In genomic region chr4:11899979-11900624, GRCm38 (mm10) we compare ENCODE assay signal across 8 mouse cellular contexts.
DNase-seq lines count a peak whose midpoint lies in the region; ATAC-seq lines count a peak whose summit lies in the region.

No protein-coding gene starts in this region.

- H3K4me1 ChIP-seq in lung, embryonic 16.5 days (replicated peaks; ENCODE audit: control insufficient read depth, insufficient read depth, low read length) = peaks cover 6% of the 10 kb centered on the region; the same call in 1 of the 2 replicates
- no peaks in the 10 kb centered on the region for H3K4me1 ChIP-seq in hindbrain, embryonic 11.5 days (replicated peaks; ENCODE audit: control insufficient read depth, insufficient read depth, low read length)

- no peaks in the 10 kb centered on the region for H3K27me3 ChIP-seq in lung, embryonic 16.5 days (ENCODE audit: control insufficient read depth, insufficient read depth, low read depth, low read length)
- H3K27me3 ChIP-seq in hindbrain, embryonic 11.5 days (ENCODE audit: control insufficient read depth, insufficient read depth, low read length) = no peaks in the 10 kb centered on the region

- H3K9me3 ChIP-seq in lung, embryonic 16.5 days (ENCODE audit: control insufficient read depth, low read length) = no peaks in the 10 kb centered on the region
- no peaks in the 10 kb centered on the region for H3K9me3 ChIP-seq in hindbrain, embryonic 11.5 days (ENCODE audit: control insufficient read depth, low read length)

- H3K27ac ChIP-seq in lung, embryonic 16.5 days (ENCODE audit: low read length) = no peak overlapping the region
- no peak overlapping the region for H3K27ac ChIP-seq in hindbrain, embryonic 11.5 days (ENCODE audit: low read depth, low read length)

- no peak for DNase-seq in lung, postnatal 25 days (ENCODE audit: low spot score)
- peak; percentile 29 for DNase-seq in c-Kit-negative CD71-positive TER-119-positive erythroid progenitor cells, embryonic 14.5 days (ENCODE audit: low read depth, low spot score)
- DNase-seq in hindbrain, embryonic 11.5 days (ENCODE audit: low spot score) = peak; percentile 31
- no peak for DNase-seq in gastrocnemius, postnatal 25 days
- DNase-seq in frontal cortex, postnatal 10 days (ENCODE audit: low spot score in 2 of 2) = no peak

- no peaks in the 10 kb centered on the region for H3K36me3 ChIP-seq in lung, embryonic 16.5 days (ENCODE audit: control insufficient read depth, insufficient read depth, low read length)
- no peaks in the 10 kb centered on the region for H3K36me3 ChIP-seq in hindbrain, embryonic 11.5 days (ENCODE audit: control insufficient read depth, insufficient read depth, low read length)

- peak; percentile 74 for ATAC-seq in lung, embryonic 16.5 days (ENCODE audit: low read depth)
- ATAC-seq in hindbrain, embryonic 11.5 days (ENCODE audit: low FRiP score) = no peak
- peak; percentile 96 for ATAC-seq in megakaryocyte, adult 5-6 weeks (ENCODE audit: poor library complexity, severe bottlenecking)
- no peak for ATAC-seq in cerebellum, adult (ENCODE audit: insufficient number of reproducible peaks, low FRiP score, low TSS enrichment)

- peak overlapping the region; percentile 4 for H3K4me2 ChIP-seq in lung, embryonic 16.5 days (ENCODE audit: low read depth, low read length)
- H3K4me2 ChIP-seq in hindbrain, embryonic 11.5 days (replicated peaks; ENCODE audit: low read depth, low read length) = no peak overlapping the region

- H3K4me3 ChIP-seq in lung, embryonic 16.5 days (ENCODE audit: low read length) = no peak overlapping the region
- no peak overlapping the region for H3K4me3 ChIP-seq in hindbrain, embryonic 11.5 days (ENCODE audit: low read depth, low read length)

- WGBS in lung, embryonic 16.5 days = 9% methylated on average over 10 of the region's 10 CpGs
- WGBS in hindbrain, embryonic 11.5 days = 16% methylated on average over 10 of the region's 10 CpGs

- no peak overlapping the region for H3K9ac ChIP-seq in lung, embryonic 16.5 days (ENCODE audit: low read length)
- no peak overlapping the region for H3K9ac ChIP-seq in hindbrain, embryonic 11.5 days (ENCODE audit: low read depth, low read length)

Comparison
In these comparisons a context has a peak if more than half of its experiments do, and no peak if none do; other contexts are left out.
1. ATAC-seq: peak in lung, embryonic 16.5 days (single experiment) and megakaryocyte, adult 5-6 weeks (single experiment); none in hindbrain, embryonic 11.5 days (single experiment) and cerebellum, adult (single experiment).
2. DNase-seq: peak in c-Kit-negative CD71-positive TER-119-positive erythroid progenitor cells, embryonic 14.5 days (single experiment) and hindbrain, embryonic 11.5 days (single experiment); none in lung, postnatal 25 days (single experiment), gastrocnemius, postnatal 25 days (single experiment) and frontal cortex, postnatal 10 days (0 of 2).